Mouse (Mus musculus) E14TG2a.4 (cell line): ENCODE results near the gene Atp6v0b.

Source experiments
- CTCF ChIP-seq: conservative IDR thresholded peaks from 2 replicates; pipeline ENCODE4 v1.5.1; 2014; ENCODE audit warnings: low read length
- NANOG ChIP-seq: IDR thresholded peaks from 2 replicates; pipeline ENCODE4 v1.6.1; 2014; ENCODE audit warnings: borderline replicate concordance, low read length, mixed read lengths
- POU5F1 ChIP-seq: IDR thresholded peaks from 2 replicates; pipeline ENCODE4 v1.6.1; 2014; ENCODE audit warnings: low read length, borderline replicate concordance

GRCm38 (mm10) chr4:117862823-117863222 is 24.3 kb downstream of the Atp6v0b start:
- TF ChIP-seq CTCF (no peak), POU5F1 (no peak), NANOG (no peak)
